Mouse (Mus musculus) CD4-positive, CD25-positive, alpha-beta regulatory T cell (primary cell): ENCODE data around the gene Vstm2b. TPM values are rescaled to one million over a fixed set of nuclear protein-coding genes. Genes with fewer than 3 reads are reported as not detected.

Source experiments
- polyA plus RNA-seq: library from polyadenylated mRNA; unstranded; fragments of 100-300 nt; shearing (Covaris generic); gene quantifications from one replicate; pipeline ENCODE4 v1.2.1, GENCODE M21; 2017

Gene Vstm2b
- not detected for polyA plus RNA-seq

GRCm38 (mm10) chr7:40898096-40898710 is at the start of gene Vstm2b:
Vstm2b (plus strand) TSS chr7:40898328.

Other genes starting within 250 kb of the Vstm2b start
- not detected for gene 4930433I11Rik, start 89.2 kb downstream of the Vstm2b start, polyA plus RNA-seq
- not detected for gene Gm4884, start 134.4 kb downstream of the Vstm2b start, polyA plus RNA-seq